Mouse (Mus musculus) frontal cortex, postnatal 10 days (tissue): Measurements from ENCODE around the gene Zfp853.

Source experiments
- DNase-seq, 2 experiments: peaks; one replicate each; pipeline ENCODE4 v3.0.0; 2022; ENCODE audit warnings: low spot score in 2 of 2, mixed read lengths in 1 of 2

The Zfp853 gene

GRCm38 (mm10) chr5:143293404-143293803 lies at the start of gene Zfp853:
Gene Zfp853, minus strand, starts transcription at chr5:143293623.
- DNase-seq, result peak in 1 of 2 experiments; percentile 35

- DNase-seq, result no peak
These were observed 46.2 kb upstream of the Zfp853 start for GRCm38 (mm10) chr5:143339603-143340002.

GRCm38 (mm10) chr5:143336559-143336958 lies 43.1 kb upstream of the Zfp853 start:
- DNase-seq, result no peak

- DNase-seq, result no peak
These were observed 41.7 kb upstream of the Zfp853 start for GRCm38 (mm10) chr5:143335089-143335460.

GRCm38 (mm10) chr5:143334418-143335088 lies 41.1 kb upstream of the Zfp853 start:
- DNase-seq, result no peak

GRCm38 (mm10) chr5:143333872-143334271 lies 40.4 kb upstream of the Zfp853 start:
- DNase-seq, result peak in 1 of 2 experiments; percentile 77

GRCm38 (mm10) chr5:143328690-143329495 lies 35.5 kb upstream of the Zfp853 start, which contains the start of gene Zdhhc4:
Gene Zdhhc4, minus strand, starts transcription at chr5:143329256.
- DNase-seq, result peak; percentile 77 to 90

GRCm38 (mm10) chr5:143317288-143317610 lies 23.8 kb upstream of the Zfp853 start:
- DNase-seq, result no peak

GRCm38 (mm10) chr5:143316605-143317287 lies 23.3 kb upstream of the Zfp853 start:
- DNase-seq, result no peak

- DNase-seq, result no peak
These were observed 22.1 kb upstream of the Zfp853 start for GRCm38 (mm10) chr5:143315514-143315888.

- DNase-seq, result peak; percentile 70 to 86
These were observed 21.5 kb upstream of the Zfp853 start, which contains the start of gene E130309D02Rik for GRCm38 (mm10) chr5:143314730-143315513. Gene E130309D02Rik, minus strand, starts transcription at chr5:143315360.

- no peak for DNase-seq
These were observed 20.8 kb upstream of the Zfp853 start for GRCm38 (mm10) chr5:143314183-143314729.

GRCm38 (mm10) chr5:143311886-143312285 lies 18.5 kb upstream of the Zfp853 start:
- peak in 1 of 2 experiments; percentile 66 for DNase-seq

GRCm38 (mm10) chr5:143309916-143310315 lies 16.5 kb upstream of the Zfp853 start:
- DNase-seq, result no peak

- DNase-seq, result no peak
These were observed 15.4 kb upstream of the Zfp853 start for GRCm38 (mm10) chr5:143308825-143309224.

GRCm38 (mm10) chr5:143304251-143304650 lies 10.8 kb upstream of the Zfp853 start:
- DNase-seq, result no peak

GRCm38 (mm10) chr5:143301296-143301695 lies 7.9 kb upstream of the Zfp853 start:
- DNase-seq, result no peak

- DNase-seq, result no peak
These were observed 6.3 kb upstream of the Zfp853 start for GRCm38 (mm10) chr5:143299686-143300085.

GRCm38 (mm10) chr5:143298391-143298790 lies 5.0 kb upstream of the Zfp853 start:
- no peak for DNase-seq

GRCm38 (mm10) chr5:143297986-143298385 lies 4.6 kb upstream of the Zfp853 start:
- DNase-seq, result no peak

- DNase-seq, result no peak
These were observed 1.9 kb upstream of the Zfp853 start for GRCm38 (mm10) chr5:143295330-143295729.
